Mouse (Mus musculus) intestine, embryonic 15.5 days (tissue): ENCODE measurements at regions not wholly inside any gene's neighbourhood (a gene's known extent, or its start where the extent isn't known, plus 50 kb on each side); places are given as distances from the start of the nearest gene placed in this dataset.

Experiments used
- ATAC-seq: fragments of 200-750 bp; cut with Nextera tagmentation; 2 replicates; pipeline ENCODE4 v1.8.0; 2017; ENCODE audit warnings: moderate TSS enrichment, moderate library complexity
- H3K27ac ChIP-seq: fragments of 300-500 bp; sonication (generic); 2 replicates; pipeline ENCODE4 v1.5.1; 2015; ENCODE audit warnings: mild to moderate bottlenecking, inconsistent platforms
- H3K27me3 ChIP-seq: fragments of 300-500 bp; sonication (generic); replicated peaks from 2 replicates; pipeline ENCODE4 v1.6.1; 2015; ENCODE audit warnings: inconsistent platforms
- H3K36me3 ChIP-seq: fragments of 300-500 bp; sonication (generic); 2 replicates; pipeline ENCODE4 v1.6.1; 2015; ENCODE audit warnings: inconsistent platforms
- H3K4me1 ChIP-seq: fragments of 300-500 bp; sonication (generic); replicated peaks from 2 replicates; pipeline ENCODE4 v1.6.1; 2015; ENCODE audit warnings: inconsistent platforms
- H3K4me2 ChIP-seq: fragments of 300-500 bp; sonication (generic); replicated peaks from 2 replicates; pipeline ENCODE4 v1.6.1; 2015; ENCODE audit warnings: mild to moderate bottlenecking, inconsistent platforms
- H3K4me3 ChIP-seq: fragments of 300-500 bp; sonication (generic); replicated peaks from 2 replicates; pipeline ENCODE4 v1.5.1; 2015; ENCODE audit warnings: inconsistent platforms
- H3K9ac ChIP-seq: fragments of 300-500 bp; sonication (generic); 2 replicates; pipeline ENCODE4 v1.6.1; 2015; ENCODE audit warnings: inconsistent platforms
- H3K9me3 ChIP-seq: fragments of 300-500 bp; sonication (generic); 2 replicates; pipeline ENCODE4 v1.6.1; 2016; ENCODE audit warnings: inconsistent platforms
- WGBS: fragments of 180-500 bp; shearing (Covaris S2); methylation state at CpG from one replicate; pipeline ENCODE4 v1.1.7; 2015; 5-methylcytosine and 5-hydroxymethylcytosine counted together

DNA sequence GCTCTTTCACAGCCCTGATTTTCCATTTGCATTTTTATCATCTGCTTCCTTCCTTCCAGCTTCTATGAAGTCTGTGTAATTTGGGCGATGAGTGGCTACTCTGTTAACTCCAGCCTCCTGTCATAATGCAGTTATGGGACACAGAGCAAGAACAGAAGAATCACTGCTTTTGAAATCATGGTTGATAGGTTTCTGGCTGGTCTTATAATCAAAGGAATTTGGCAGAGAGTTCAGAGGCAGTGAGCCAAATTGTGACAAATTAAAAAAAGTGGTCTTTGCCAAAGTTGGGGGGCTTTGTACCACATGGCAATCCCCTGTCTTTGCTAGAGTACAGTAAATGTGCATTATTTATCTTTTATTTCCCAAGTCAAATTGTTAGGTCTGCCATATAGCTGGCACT lies 1292.6 kb downstream of the Rapgef2 start:
- WGBS, result 77% methylated on average over 1 of the region's 1 CpGs
- no peak overlapping the region for H3K4me2 ChIP-seq

DNA sequence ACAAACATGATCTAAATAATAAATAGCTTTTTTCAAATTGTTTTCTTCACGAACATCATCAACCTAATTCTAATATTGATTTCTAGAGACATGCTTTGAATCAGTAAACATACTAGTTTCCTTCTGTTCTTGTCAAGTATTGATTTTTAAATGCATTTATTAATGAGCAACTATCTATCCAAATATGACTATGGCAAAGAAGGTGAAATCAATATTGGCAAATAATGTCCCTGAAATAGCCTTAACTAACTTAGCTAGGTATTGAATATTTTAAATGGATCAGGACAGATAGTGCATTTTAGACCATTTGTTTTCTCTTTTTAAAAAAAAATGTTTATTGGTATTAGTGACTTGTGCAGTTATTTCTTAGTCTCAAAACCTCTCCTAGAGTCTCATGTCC lies 1341.5 kb downstream of the Rapgef2 start:
- Histone ChIP-seq H3K4me1 (no peaks in the 10 kb centered on the region), H3K4me3 (no peak overlapping the region)
- no peak for ATAC-seq

More for the DNA sequence above, 1292.6 kb downstream of the Rapgef2 start:
- Histone ChIP-seq H3K27ac (no peak overlapping the region), H3K4me1 (no peaks in the 10 kb centered on the region), H3K4me3 (no peak overlapping the region), H3K27me3 (no peaks in the 10 kb centered on the region), H3K9me3 (no peaks in the 10 kb centered on the region), H3K36me3 (no peaks in the 10 kb centered on the region), H3K9ac (no peak overlapping the region)
- ATAC-seq, result no peak

DNA sequence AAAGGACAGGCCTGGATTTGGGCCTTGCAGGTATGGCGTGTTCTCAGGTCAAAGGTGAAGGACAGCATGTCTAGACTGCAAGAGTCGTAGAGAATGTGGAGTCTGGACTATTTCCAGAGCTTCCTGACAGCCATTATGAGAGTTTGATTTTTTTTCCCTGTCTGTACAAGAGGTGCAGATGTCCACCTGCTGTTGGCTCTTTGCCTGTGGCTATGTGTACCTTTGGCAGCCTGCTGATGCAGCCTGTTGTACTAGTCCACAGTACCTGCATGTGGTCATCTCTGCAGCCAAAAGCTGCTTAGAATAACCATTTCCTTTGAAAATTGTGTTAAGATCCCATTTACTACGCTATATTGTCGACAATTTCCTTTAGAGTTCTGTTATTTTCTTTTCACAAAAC lies 1389.1 kb downstream of the Rapgef2 start:
- 75% methylated on average over 4 of the region's 4 CpGs for WGBS
- H3K9ac ChIP-seq, result no peak overlapping the region
- ATAC-seq, result no peak

More for the DNA sequence above, 1341.5 kb downstream of the Rapgef2 start:
- H3K36me3 ChIP-seq, result no peaks in the 10 kb centered on the region
- H3K27ac ChIP-seq, result no peak overlapping the region
- no peaks in the 10 kb centered on the region for H3K9me3 ChIP-seq
- H3K27me3 ChIP-seq, result no peaks in the 10 kb centered on the region
- no peak overlapping the region for H3K9ac ChIP-seq
- WGBS, result 73% methylated on average over 1 of the region's 1 CpGs
- H3K4me2 ChIP-seq, result no peak overlapping the region

DNA sequence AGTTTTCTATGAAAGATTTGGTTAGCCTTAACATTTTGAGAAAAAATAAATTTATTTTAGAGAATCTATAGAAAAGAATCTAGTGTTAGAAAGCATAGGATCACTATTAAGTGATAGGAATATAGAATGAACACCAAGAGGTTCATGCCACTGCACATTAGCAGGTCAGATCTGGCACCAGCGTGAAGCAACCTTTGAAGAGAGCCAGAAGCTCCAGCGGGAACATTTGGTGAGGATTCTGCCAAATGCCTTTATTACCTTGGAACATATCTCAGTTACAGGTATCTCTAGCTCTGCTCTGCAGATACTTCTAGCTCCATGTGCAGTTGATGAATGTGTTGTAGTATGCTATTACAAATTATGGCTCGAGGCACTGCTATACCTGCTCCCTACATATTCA lies 1398.7 kb downstream of the Rapgef2 start:
- no peak for ATAC-seq
- H3K9ac ChIP-seq, result no peak overlapping the region
- WGBS, result 84% methylated on average over 3 of the region's 3 CpGs

More for the DNA sequence above, 1389.1 kb downstream of the Rapgef2 start:
- H3K27ac ChIP-seq, result no peak overlapping the region
- no peaks in the 10 kb centered on the region for H3K4me1 ChIP-seq
- H3K27me3 ChIP-seq, result no peaks in the 10 kb centered on the region
- H3K36me3 ChIP-seq, result no peaks in the 10 kb centered on the region
- no peaks in the 10 kb centered on the region for H3K9me3 ChIP-seq
- no peak overlapping the region for H3K4me2 ChIP-seq
- no peak overlapping the region for H3K4me3 ChIP-seq

DNA sequence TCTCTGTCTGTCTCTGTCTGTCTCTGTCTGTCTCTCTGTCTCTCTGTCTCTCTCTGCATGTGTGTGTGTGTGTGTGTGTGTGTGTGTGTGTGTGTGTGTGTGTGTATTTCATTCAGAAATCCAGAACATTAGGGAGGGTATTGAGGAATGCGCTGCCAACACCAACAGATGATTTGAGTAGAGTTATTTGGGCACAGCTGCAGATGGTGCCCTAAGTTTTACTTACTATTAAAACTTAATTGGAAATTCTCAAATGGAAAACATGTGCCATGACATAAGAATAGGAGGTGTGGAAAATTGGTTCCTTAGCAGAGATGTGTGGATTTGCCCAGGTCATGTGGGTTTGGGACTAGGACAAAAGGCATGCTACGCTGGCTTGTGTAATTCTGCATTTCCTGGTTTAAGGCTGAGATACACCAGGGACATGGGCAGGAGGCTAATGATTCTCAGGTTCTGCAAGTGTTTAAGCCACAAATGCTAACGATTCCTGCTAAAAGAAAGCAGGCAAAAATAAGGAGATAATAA lies 1437.5 kb downstream of the Rapgef2 start:
- no peaks in the 10 kb centered on the region for H3K27me3 ChIP-seq
- no peak overlapping the region for H3K27ac ChIP-seq
- no peaks in the 10 kb centered on the region for H3K36me3 ChIP-seq
- 89% methylated on average over 3 of the region's 3 CpGs for WGBS
- no peak overlapping the region for H3K4me2 ChIP-seq
- ATAC-seq, result no peak
- no peak overlapping the region for H3K9ac ChIP-seq
- no peak overlapping the region for H3K4me3 ChIP-seq
- no peaks in the 10 kb centered on the region for H3K9me3 ChIP-seq
- H3K4me1 ChIP-seq, result no peaks in the 10 kb centered on the region

More for the DNA sequence above, 1398.7 kb downstream of the Rapgef2 start:
- Histone ChIP-seq H3K9me3 (no peaks in the 10 kb centered on the region), H3K36me3 (no peaks in the 10 kb centered on the region), H3K4me3 (no peak overlapping the region), H3K4me2 (no peak overlapping the region), H3K4me1 (no peaks in the 10 kb centered on the region), H3K27me3 (no peaks in the 10 kb centered on the region), H3K27ac (no peak overlapping the region)

DNA sequence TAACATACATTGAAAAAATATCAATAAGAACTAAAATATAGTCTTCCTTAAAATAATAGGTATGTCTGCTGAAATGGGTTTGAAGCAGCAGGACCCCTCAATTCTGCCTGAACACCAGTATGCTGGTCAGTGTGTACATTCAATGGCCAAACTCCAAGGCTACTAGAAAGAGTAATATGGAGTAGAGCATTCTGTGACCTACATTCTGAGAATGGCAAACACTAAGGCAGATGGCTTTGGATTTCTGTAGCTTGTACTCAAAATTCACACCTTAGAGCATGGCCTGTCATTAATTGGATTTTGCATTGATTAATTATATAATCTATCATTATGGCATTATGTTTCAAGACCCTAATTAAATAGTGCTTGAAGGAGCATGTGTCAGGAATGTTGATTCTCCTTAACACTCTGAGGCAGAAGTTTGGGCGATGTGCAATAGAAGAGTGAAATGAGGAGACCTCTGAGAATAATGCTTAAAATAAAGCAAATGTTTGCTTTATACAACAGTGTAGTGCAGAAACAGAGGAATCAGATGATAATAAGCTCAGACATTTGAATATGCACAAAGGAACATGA lies 1454.0 kb downstream of the Rapgef2 start:
- Histone ChIP-seq H3K27me3 (no peaks in the 10 kb centered on the region), H3K4me2 (no peak overlapping the region), H3K9ac (no peak overlapping the region), H3K4me3 (no peak overlapping the region), H3K36me3 (no peaks in the 10 kb centered on the region), H3K4me1 (no peaks in the 10 kb centered on the region), H3K27ac (no peak overlapping the region), H3K9me3 (no peaks in the 10 kb centered on the region)
- WGBS, result 93% methylated on average over 1 of the region's 1 CpGs
- no peak for ATAC-seq

DNA sequence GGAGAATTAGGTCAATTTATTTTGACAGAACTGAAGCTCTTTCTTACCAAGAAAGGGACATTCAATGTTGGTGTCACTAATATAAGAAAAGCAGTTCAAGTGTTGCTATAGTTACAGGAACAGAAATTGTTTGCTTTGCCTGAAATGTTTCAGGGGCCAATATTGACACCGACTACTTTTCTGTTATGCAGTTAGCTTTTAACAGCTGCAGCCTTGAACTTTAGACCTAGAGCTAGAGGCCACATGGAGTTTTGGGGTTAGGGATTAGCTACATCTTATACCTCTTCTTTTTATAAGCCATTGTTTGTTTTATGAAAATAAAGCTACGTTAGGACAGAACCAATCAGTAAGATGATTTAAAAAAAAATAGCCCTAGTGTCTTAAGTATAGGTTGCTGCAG lies 1454.6 kb downstream of the Rapgef2 start:
- Histone ChIP-seq H3K9me3 (no peaks in the 10 kb centered on the region), H3K4me1 (no peaks in the 10 kb centered on the region), H3K27me3 (no peaks in the 10 kb centered on the region), H3K27ac (no peak overlapping the region), H3K4me3 (no peak overlapping the region), H3K36me3 (no peaks in the 10 kb centered on the region), H3K4me2 (no peak overlapping the region), H3K9ac (no peak overlapping the region)
- WGBS, result 47% methylated on average over 2 of the region's 2 CpGs
- ATAC-seq, result peak; percentile 45; the same call in 1 of the 2 replicates

DNA sequence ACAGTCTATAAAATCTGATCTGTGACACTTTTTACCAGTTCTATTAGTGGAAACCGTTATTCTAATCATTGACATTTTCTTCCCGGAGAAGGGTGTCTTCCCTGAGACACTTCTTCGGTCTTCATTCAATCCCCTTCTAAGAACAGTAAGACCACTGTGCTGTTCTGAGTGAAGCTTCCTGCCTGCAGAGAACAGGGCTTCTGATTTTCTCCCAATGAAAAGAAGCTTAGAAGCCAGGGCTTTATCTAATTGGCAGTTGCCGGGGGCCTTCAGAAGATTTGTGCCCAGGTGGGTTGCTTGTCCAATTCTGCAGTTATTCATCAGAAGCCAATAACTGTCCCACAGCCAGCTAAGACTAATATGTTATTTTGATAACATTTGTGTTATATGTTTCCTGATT lies 1455.1 kb downstream of the Rapgef2 start:
- Histone ChIP-seq H3K36me3 (no peaks in the 10 kb centered on the region), H3K9me3 (no peaks in the 10 kb centered on the region), H3K4me2 (no peak overlapping the region), H3K27ac (no peak overlapping the region), H3K4me1 (no peaks in the 10 kb centered on the region), H3K27me3 (no peaks in the 10 kb centered on the region), H3K9ac (no peak overlapping the region), H3K4me3 (no peak overlapping the region)
- WGBS, result 75% methylated on average over 4 of the region's 4 CpGs
- ATAC-seq, result no peak

DNA sequence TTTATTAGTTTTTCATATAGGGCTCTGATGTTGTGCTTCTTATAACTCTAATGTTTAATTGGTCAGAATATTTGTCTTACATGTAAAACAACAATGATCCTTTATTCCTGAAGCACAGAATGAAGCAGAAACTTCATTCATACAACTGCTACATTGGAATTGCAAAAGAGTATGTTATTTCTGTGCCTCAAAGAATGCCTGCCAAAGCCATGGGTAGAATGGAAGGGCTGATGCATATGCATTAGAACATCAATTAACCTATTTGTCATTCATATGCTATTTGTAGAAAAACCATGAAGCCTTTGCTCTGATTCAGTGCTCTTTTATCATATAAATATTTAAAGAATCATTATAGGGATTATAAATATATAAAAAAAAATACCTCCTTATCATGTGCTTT lies 1456.1 kb downstream of the Rapgef2 start:
- no peak for ATAC-seq
- no peak overlapping the region for H3K4me2 ChIP-seq
- H3K4me3 ChIP-seq, result no peak overlapping the region
- H3K9ac ChIP-seq, result no peak overlapping the region
- H3K9me3 ChIP-seq, result no peaks in the 10 kb centered on the region
- H3K4me1 ChIP-seq, result no peaks in the 10 kb centered on the region
- no peaks in the 10 kb centered on the region for H3K27me3 ChIP-seq
- H3K27ac ChIP-seq, result no peak overlapping the region
- H3K36me3 ChIP-seq, result no peaks in the 10 kb centered on the region

DNA sequence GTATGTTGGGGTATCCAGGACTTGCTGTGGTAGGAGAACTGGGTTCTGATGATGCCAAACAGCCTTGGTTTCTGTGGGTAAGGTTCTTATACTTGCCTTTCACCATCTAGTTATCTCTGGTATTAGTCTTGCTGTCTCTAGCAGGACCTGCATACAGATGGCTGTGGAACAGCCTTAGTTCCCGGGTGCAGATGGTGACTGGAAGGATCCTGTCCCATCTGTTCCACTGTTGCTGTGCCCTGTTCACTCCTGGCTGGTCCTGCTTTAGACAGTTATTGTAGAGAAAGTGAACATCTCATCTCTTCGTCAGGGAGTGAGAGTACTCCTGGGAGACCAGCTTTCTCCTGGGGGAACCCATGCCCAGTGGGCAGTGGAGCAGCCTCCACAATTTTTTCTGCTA lies 1485.5 kb downstream of the Rapgef2 start:
- no peaks in the 10 kb centered on the region for H3K4me1 ChIP-seq
- 71% methylated on average over 2 of the region's 2 CpGs for WGBS
- no peak overlapping the region for H3K4me2 ChIP-seq
- no peaks in the 10 kb centered on the region for H3K36me3 ChIP-seq
- H3K27me3 ChIP-seq, result no peaks in the 10 kb centered on the region
- ATAC-seq, result no peak
- H3K4me3 ChIP-seq, result no peak overlapping the region
- H3K9me3 ChIP-seq, result no peaks in the 10 kb centered on the region
- no peak overlapping the region for H3K9ac ChIP-seq
- no peak overlapping the region for H3K27ac ChIP-seq

DNA sequence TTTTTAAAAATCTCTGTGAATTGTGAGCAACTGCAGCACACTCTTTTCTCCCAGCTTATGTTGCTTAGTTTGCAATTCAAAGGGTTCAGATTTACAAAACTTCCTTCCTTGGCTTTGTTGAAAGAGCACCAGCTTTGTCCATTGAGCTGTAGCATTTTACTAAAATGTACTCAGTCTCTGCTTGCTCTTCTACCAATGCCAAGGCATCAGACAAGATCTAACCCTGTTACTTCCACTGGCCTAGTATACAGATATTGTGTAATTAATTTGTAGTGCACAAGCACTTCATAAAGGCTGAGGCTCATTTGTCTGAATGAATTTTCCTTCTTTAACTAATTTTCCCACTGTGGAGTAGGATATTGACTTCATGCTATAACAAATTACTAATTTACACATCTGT lies 1504.5 kb downstream of the Rapgef2 start:
- no peak for ATAC-seq
- H3K36me3 ChIP-seq, result no peaks in the 10 kb centered on the region
- no peaks in the 10 kb centered on the region for H3K27me3 ChIP-seq

DNA sequence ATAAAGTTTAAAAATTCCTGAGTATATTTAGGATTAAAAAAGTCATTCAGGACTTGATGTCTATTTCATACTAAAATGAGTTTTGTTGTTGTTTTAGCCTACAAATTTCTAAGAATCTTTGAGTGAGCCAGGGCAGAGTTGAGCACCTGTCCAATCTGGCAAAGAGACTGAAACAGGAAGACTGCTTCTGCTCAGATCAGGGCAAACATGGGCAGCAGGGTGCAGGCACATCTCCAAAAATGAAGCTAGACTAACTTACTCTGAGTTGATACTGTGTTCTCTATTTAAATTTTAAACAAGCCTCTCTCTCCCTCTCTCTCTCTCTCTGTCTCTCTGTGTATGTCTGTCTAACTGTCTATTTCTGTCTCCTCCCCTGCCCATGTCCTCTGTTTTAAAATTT lies 1505.0 kb downstream of the Rapgef2 start:
- Histone ChIP-seq H3K36me3 (no peaks in the 10 kb centered on the region), H3K4me1 (no peaks in the 10 kb centered on the region), H3K9ac (no peak overlapping the region), H3K27me3 (no peaks in the 10 kb centered on the region), H3K4me2 (no peak overlapping the region), H3K9me3 (no peaks in the 10 kb centered on the region), H3K4me3 (no peak overlapping the region), H3K27ac (no peak overlapping the region)
- no peak for ATAC-seq

More for the DNA sequence above, 1504.5 kb downstream of the Rapgef2 start:
- Histone ChIP-seq H3K27ac (no peak overlapping the region), H3K9ac (no peak overlapping the region), H3K4me1 (no peaks in the 10 kb centered on the region), H3K4me2 (no peak overlapping the region), H3K9me3 (no peaks in the 10 kb centered on the region), H3K4me3 (no peak overlapping the region)

DNA sequence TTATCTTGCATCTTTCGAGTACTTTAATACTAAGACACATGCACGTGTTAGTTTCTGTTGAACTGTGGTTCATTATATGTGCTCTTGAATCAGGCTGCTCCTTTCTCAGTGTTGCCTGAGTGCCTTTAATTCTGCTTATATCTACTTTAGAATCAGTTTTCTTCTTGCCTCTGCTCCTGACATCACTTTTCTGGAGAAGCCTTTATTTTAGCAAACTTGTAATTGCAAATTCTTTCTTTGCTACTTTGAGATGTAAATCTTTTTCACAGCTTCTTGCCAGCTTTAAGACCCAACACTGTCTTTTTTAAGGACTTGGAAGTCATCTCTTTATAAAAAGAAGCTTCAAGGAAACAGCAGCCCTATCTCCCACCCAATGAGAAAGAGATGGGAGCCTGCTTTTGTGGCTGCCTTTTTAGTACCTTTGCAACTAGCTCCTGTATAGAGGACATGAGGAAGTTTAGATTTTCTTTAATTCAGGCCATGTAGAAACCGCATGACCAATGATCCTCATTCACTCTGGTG lies 1527.4 kb downstream of the Rapgef2 start:
- Histone ChIP-seq H3K36me3 (no peaks in the 10 kb centered on the region), H3K4me2 (no peak overlapping the region), H3K9me3 (no peaks in the 10 kb centered on the region), H3K27ac (no peak overlapping the region), H3K9ac (no peak overlapping the region), H3K4me1 (no peaks in the 10 kb centered on the region), H3K4me3 (no peak overlapping the region), H3K27me3 (no peaks in the 10 kb centered on the region)
- 68% methylated on average over 3 of the region's 3 CpGs for WGBS
- no peak for ATAC-seq
